In the genomic region with DNA sequence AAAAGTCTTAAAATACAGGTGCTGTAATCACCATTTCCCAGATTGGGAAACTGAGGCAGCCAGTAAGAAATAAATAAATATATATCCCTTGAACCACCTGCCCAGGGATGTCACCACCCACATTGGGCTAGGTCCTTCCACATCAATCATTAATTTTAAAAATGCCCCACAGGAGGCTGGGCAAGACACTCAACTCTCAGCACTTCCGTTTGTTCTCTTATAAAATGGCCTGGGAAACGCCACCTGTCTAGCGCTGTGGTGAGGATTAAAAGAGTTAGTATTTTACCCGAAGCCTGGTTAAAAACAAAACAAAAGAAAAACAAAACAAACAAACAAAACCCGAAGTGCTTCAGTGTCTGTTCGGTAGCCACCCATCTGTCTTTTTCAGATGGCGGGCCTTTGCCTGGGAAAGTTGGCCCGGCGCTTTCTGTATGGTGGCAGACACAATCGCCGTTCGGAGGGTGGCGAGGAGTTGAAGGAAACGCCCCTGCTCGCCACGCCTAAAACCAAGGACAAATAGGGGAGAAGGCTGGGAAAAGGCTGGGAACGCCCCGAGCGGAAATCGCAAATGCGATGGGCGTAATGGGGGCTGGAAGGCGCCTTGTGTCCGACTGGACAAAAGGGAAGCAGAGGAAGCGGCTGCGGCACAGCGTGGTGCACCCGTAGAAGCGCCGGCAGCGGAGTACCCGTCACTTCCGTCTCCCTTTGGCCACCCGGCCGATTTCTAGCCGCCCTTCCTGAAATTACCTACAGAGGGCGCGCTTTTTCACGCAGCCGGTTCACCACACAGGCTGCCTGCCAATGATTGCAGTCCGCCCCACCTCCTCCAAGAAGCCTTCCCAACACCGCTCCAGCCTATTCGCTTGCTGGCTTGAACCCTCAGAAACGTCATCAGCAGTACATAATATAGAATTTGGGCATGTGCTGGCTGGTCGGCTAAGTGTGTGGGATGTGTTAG, we compare ENCODE assay signal across 8 mouse cellular contexts. TPM values are rescaled to one million over a fixed set of nuclear protein-coding genes. Genes with fewer than 3 reads are reported as not detected.
DNase-seq lines count a peak whose midpoint lies in the region; ATAC-seq lines count a peak whose summit lies in the region.

No protein-coding gene starts in this region.

- no peaks in the 10 kb centered on the region for H3K4me1 ChIP-seq in embryonic facial prominence, embryonic 11.5 days (ENCODE audit: control insufficient read depth, insufficient read depth, low read length)
- H3K4me1 ChIP-seq in limb, embryonic 10.5 days = peaks cover 20% of the 10 kb centered on the region
- H3K4me1 ChIP-seq in midbrain, embryonic 12.5 days = peaks cover 10% of the 10 kb centered on the region; the same call in 1 of the 2 replicates

- 16% methylated on average over 41 of the region's 45 CpGs for WGBS in embryonic facial prominence, embryonic 11.5 days
- WGBS in limb, embryonic 10.5 days = 10% methylated on average over 45 of the region's 45 CpGs
- 20% methylated on average over 32 of the region's 45 CpGs for WGBS in midbrain, embryonic 12.5 days

- peak; percentile 93 for DNase-seq in 3134 (ENCODE audit: extremely low read depth, insufficient read length, low spot score)
- peak; percentile 83 for DNase-seq in adrenal gland, postnatal 25 days
- DNase-seq in embryonic facial prominence, embryonic 11.5 days (ENCODE audit: low spot score) = peak; percentile 84
- peak; percentile 93 for DNase-seq in kidney, adult 11 months
- DNase-seq in limb, embryonic 10.5 days (ENCODE audit: low spot score) = peak; percentile 84
- peak; percentile 87 for DNase-seq in skeletal muscle tissue, adult 2 months (ENCODE audit: low read depth, low spot score)

- H3K27me3 ChIP-seq in embryonic facial prominence, embryonic 11.5 days (ENCODE audit: control insufficient read depth, insufficient read depth, low read length) = no peaks in the 10 kb centered on the region
- no peaks in the 10 kb centered on the region for H3K27me3 ChIP-seq in limb, embryonic 10.5 days (ENCODE audit: low read depth, poor library complexity, severe bottlenecking)
- no peaks in the 10 kb centered on the region for H3K27me3 ChIP-seq in midbrain, embryonic 12.5 days

- peak; percentile 90 for ATAC-seq in embryonic facial prominence, embryonic 11.5 days (replicated peaks; ENCODE audit: insufficient number of reproducible peaks, low FRiP score, low TSS enrichment, low read depth)
- ATAC-seq in granulocyte monocyte progenitor cell, adult 5-6 weeks (replicated peaks; ENCODE audit: poor library complexity, severe bottlenecking) = peak; percentile 92
- peak; percentile 90 for ATAC-seq in midbrain, embryonic 12.5 days (ENCODE audit: low FRiP score, low read depth)

- H3K4me3 ChIP-seq in embryonic facial prominence, embryonic 11.5 days (ENCODE audit: low read depth, low read length) = peak overlapping the region; percentile 18
- H3K4me3 ChIP-seq in limb, embryonic 10.5 days = peak overlapping the region; percentile 44
- H3K4me3 ChIP-seq in midbrain, embryonic 12.5 days = peak overlapping the region; percentile 34

- no peaks in the 10 kb centered on the region for H3K9me3 ChIP-seq in embryonic facial prominence, embryonic 11.5 days (replicated peaks; ENCODE audit: control insufficient read depth, low read length)
- H3K9me3 ChIP-seq in limb, embryonic 10.5 days (replicated peaks) = no peaks in the 10 kb centered on the region
- no peaks in the 10 kb centered on the region for H3K9me3 ChIP-seq in midbrain, embryonic 12.5 days

- no peaks in the 10 kb centered on the region for H3K36me3 ChIP-seq in embryonic facial prominence, embryonic 11.5 days (replicated peaks; ENCODE audit: control insufficient read depth, insufficient read depth, low read depth, low read length)
- no peaks in the 10 kb centered on the region for H3K36me3 ChIP-seq in limb, embryonic 10.5 days
- H3K36me3 ChIP-seq in midbrain, embryonic 12.5 days = no peaks in the 10 kb centered on the region

- H3K4me2 ChIP-seq in embryonic facial prominence, embryonic 11.5 days (ENCODE audit: low read depth, low read length) = peak overlapping the region; percentile 48
- peak overlapping the region; percentile 48 for H3K4me2 ChIP-seq in midbrain, embryonic 12.5 days (replicated peaks)

- H3K27ac ChIP-seq in embryonic facial prominence, embryonic 11.5 days (replicated peaks; ENCODE audit: low read depth, low read length) = peak overlapping the region; percentile 7; the same call in 1 of the 2 replicates
- H3K27ac ChIP-seq in limb, embryonic 10.5 days = peak overlapping the region; percentile 81
- peak overlapping the region; percentile 81 for H3K27ac ChIP-seq in midbrain, embryonic 12.5 days (replicated peaks)

- peak overlapping the region; percentile 18; the same call in 1 of the 2 replicates for H3K9ac ChIP-seq in embryonic facial prominence, embryonic 11.5 days (replicated peaks; ENCODE audit: low read length)
- peak overlapping the region; percentile 37 for H3K9ac ChIP-seq in midbrain, embryonic 12.5 days (replicated peaks)

RNA-seq across cellular contexts. Expression of gene Slc25a5, which starts 12.2 kb away (rescaled TPM):
- 414 and 427 TPM in 2 replicates for total RNA-seq in adrenal gland, postnatal 25 days (2021)
- 585 and 587 TPM in 2 replicates for polyA plus RNA-seq in embryonic facial prominence, embryonic 11.5 days (2014; fragmentation: Nextera tagmentation; extraction: Ambion mirVana)
- total RNA-seq in granulocyte monocyte progenitor cell, adult 5-6 weeks (2014; fragmentation: Nextera tagmentation) = 933 and 1,044 TPM in 2 replicates
- 865 and 1,012 TPM in 2 replicates for total RNA-seq in granulocyte monocyte progenitor cell, adult 5-6 weeks (2017)
- polyA plus RNA-seq in limb, embryonic 10.5 days (2016; fragmentation: Nextera tagmentation; extraction: Ambion mirVana) = 728 and 870 TPM in 2 replicates
- 569 and 644 TPM in 2 replicates for polyA plus RNA-seq in midbrain, embryonic 12.5 days (2016; fragmentation: Nextera tagmentation; extraction: Ambion mirVana)

Comparison
In these comparisons a context has a peak if more than half of its experiments do, and no peak if none do; other contexts are left out.
1. Peak in every context shown above with its lines: DNase-seq, ATAC-seq, H3K4me3 ChIP-seq and H3K27ac ChIP-seq.
2. H3K27ac ChIP-seq: peak in every context shown above with its lines; median percentile 81 in limb, embryonic 10.5 days; 81 in midbrain, embryonic 12.5 days; 7 in embryonic facial prominence, embryonic 11.5 days.